Mouse (Mus musculus) lung, adult 2 months (tissue): Measurements from ENCODE around the gene Zzz3. TPM values are rescaled to one million over a fixed set of nuclear protein-coding genes. Genes with fewer than 3 reads are reported as not detected.

ENCODE experiments used
- DNase-seq: peaks from one replicate; pipeline ENCODE4 v3.0.0; 2022
- H3K4me1 ChIP-seq: fragments of 200-500 bp; 2 replicates; pipeline ENCODE4 v1.6.1; 2011; ENCODE audit warnings: low read length; ENCODE audit not compliant: control insufficient read depth, insufficient read depth
- H3K4me3 ChIP-seq: fragments of 200-500 bp; replicated peaks from 2 replicates; pipeline ENCODE3; 2011; ENCODE audit warnings: low read depth, mild to moderate bottlenecking, control low read depth, low read length; ENCODE audit errors: extremely low read depth
- CTCF ChIP-seq: fragments of 200-500 bp; IDR thresholded peaks from 2 replicates; pipeline ENCODE4 v1.5.1; 2011; ENCODE audit warnings: mild to moderate bottlenecking, low read length, control low read depth; ENCODE audit not compliant: insufficient read depth
- POLR2A ChIP-seq: fragments of 200-500 bp; IDR thresholded peaks from 2 replicates; pipeline ENCODE4 v1.6.1; 2011; ENCODE audit warnings: low read depth, mild to moderate bottlenecking, control low read depth, low read length, borderline replicate concordance; ENCODE audit errors: extremely low read depth
- WGBS: fragments of 180-500 bp; shearing (Covaris S2); methylation state at CpG from one replicate; pipeline ENCODE4 v1.1.7; 2018; 5-methylcytosine and 5-hydroxymethylcytosine counted together
- polyA plus RNA-seq: library from polyadenylated mRNA; depleted of rRNA; stranded (reverse); fragments of >200 nt; gene quantifications from 2 replicates; pipeline ENCODE4 v1.2.3, GENCODE M21; 2012

Zzz3 gene
- polyA plus RNA-seq, 1 experiment, result 19.7 TPM

DNA sequence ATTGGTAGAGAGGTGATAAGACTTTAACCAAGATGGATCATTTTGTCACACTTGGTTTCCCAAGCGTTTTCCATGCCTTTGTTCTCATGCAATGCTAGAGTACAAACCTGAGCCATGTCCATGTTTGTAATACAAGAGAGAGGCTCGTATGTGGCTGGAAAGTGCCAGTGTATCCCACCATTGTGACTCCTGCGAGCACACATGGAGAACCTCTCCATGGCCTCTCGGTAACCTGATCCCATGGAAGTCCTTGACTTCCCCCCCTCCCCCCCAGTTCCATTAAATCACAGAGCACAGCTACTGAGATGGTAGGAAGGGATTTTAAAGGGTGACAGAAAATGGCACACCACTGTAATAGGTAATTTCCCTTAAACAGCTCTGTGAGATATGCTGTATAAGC lies 65.5 kb downstream of the Zzz3 start:
- WGBS, result 55% methylated on average over 4 of the region's 4 CpGs
- Histone ChIP-seq H3K4me3 (no peak overlapping the region), H3K4me1 (peaks cover 2% of the 10 kb centered on the region; the same call in 1 of the 2 replicates)
- no peak for TF ChIP-seq CTCF
- TF ChIP-seq POLR2A, result no peak
- no peak for DNase-seq

DNA sequence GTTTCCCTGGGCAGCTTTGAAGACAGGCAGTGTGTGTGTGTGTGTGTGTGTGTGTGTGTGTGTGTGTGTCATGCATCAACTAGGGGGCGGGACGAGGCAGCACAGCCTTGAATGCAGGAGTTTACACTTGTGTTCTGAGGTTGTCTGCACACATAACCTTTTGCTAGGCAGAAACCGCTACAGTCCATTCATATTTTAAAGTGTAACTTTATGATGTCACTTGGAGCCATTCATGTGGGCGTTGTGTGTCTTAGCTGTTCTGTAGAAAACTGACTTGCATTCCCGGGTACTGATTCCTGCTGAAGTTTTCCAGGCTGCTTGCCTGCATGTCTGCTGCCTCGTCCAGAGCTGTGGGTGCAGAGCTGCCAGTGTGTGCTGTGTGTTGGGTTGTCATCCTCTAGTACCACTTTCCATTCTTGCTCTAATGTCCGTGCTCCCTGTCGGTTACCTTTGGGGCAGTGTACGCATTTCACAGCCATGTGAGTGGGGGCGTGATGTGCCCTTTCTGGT lies 66.8 kb downstream of the Zzz3 start:
- TF ChIP-seq POLR2A (no peak), CTCF (no peak)
- H3K4me3 ChIP-seq, result no peak overlapping the region
- no peak for DNase-seq
- 80% methylated on average over 10 of the region's 10 CpGs for WGBS
- H3K4me1 ChIP-seq, result peaks cover 2% of the 10 kb centered on the region; the same call in 1 of the 2 replicates

DNA sequence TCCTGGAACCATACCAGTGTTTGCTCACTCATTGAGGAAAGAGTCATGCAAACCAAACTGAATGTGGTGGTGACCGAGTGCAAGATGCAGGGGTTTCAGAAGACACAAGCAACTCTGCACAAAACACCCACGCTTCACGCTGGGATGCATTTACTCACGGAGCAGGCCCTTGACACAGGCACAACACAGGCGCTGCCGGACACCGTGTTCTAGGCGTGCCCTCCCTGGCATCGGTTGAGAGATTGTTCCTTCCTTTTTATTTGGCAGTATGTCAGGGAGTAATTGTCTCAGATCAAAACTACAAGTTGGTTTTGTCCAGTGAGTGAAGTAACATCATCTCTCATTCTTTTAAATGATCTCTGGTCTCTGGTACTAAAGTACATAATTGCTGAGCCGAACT lies 67.6 kb downstream of the Zzz3 start:
- H3K4me3 ChIP-seq, result no peak overlapping the region
- no peak for TF ChIP-seq CTCF
- peaks cover 2% of the 10 kb centered on the region; the same call in 1 of the 2 replicates for H3K4me1 ChIP-seq
- 62% methylated on average over 10 of the region's 10 CpGs for WGBS
- no peak for DNase-seq

DNA sequence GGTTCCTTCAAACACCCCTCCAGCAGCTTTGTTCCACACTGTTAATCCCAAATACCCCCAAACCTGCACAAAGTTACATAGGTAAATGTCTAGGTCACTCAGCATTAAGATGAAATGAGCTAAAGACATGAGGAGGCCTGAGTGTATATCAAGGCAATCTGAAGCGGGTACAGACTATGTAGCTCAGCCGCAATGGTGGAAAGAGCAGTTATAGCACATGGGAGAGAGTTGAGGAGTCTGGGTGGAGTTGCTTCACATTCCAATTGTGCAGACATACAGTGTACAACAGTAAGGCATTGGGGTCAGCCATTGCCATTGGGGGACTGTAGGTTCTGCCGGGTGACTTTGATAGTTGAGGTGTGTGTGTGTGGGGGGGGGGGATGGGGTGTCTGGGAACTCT lies 69.2 kb downstream of the Zzz3 start:
- no peak overlapping the region for H3K4me3 ChIP-seq
- DNase-seq, result no peak
- WGBS, result 96% methylated on average over 3 of the region's 3 CpGs
- TF ChIP-seq POLR2A, result no peak
- TF ChIP-seq CTCF, result no peak
- H3K4me1 ChIP-seq, result peaks cover 2% of the 10 kb centered on the region; the same call in 1 of the 2 replicates

DNA sequence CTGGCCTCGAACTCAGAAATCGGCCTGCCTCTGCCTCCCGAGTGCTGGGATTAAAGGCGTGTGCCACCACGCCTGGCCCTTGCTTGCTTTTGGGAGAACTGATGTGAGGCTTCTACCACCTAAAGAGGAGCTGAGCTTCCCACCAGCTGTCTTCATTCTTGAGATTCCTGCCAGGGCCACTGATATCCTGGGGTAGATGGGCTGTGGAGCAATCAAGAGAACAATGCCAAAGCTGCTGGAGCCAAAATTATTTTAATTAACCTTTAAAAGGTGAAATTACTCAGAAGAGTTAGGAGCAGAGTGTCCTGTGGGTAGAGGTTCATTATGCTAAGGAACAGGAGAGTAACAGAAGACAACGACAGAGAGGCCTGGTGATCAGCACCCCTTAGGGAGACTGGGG lies 70.1 kb downstream of the Zzz3 start:
- 87% methylated on average over 6 of the region's 6 CpGs for WGBS
- no peak for TF ChIP-seq CTCF
- TF ChIP-seq POLR2A, result no peak
- no peak overlapping the region for H3K4me3 ChIP-seq

DNA sequence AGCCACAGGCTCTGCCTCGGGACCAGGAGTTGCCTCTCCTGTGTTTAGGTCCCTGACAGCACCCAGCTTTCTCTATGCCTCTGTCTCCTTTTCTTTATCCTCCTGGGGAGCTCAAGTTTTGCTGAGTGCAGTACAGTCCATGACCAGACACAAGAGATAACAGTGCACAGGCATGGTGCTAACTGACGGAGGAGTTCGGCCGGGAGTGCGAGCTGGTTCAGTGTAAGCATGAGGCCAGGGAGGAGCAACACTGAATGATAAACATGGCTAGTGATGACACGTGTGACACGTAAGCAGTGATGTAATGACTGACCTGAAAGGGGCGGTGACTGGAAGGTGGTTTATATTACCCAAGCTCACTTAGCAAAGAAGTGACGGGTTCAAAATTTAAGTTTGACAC lies 71.6 kb downstream of the Zzz3 start:
- no peak overlapping the region for H3K4me3 ChIP-seq
- DNase-seq, result no peak
- peaks cover 2% of the 10 kb centered on the region; the same call in 1 of the 2 replicates for H3K4me1 ChIP-seq
- no peak for TF ChIP-seq CTCF
- no peak for TF ChIP-seq POLR2A
- 76% methylated on average over 9 of the region's 9 CpGs for WGBS

More for the DNA sequence above, 70.1 kb downstream of the Zzz3 start:
- DNase-seq, result no peak
- H3K4me1 ChIP-seq, result peaks cover 2% of the 10 kb centered on the region; the same call in 1 of the 2 replicates

DNA sequence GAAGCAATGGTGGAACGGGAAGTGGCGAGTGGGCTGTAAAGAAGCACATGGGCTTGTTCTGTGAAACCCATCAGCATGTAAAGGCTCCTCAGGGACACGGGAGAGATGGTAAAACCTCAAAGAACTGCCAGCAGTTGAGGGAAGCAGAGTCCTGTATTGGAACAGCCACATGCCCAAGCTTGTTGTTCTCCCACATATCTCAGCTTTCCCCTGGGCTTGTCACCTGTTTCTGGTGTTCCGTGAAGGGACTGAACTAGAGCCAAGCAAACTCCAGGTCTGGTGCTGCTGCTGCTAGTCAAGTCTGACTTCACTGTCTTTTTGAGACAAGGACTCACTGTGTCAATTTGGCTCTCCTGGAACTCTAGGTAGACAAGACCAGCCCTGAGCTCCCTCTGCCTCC lies 72.0 kb downstream of the Zzz3 start:
- H3K4me3 ChIP-seq, result no peak overlapping the region
- no peak for DNase-seq
- TF ChIP-seq CTCF, result no peak
- TF ChIP-seq POLR2A, result no peak
- H3K4me1 ChIP-seq, result peaks cover 2% of the 10 kb centered on the region; the same call in 1 of the 2 replicates
- 75% methylated on average over 4 of the region's 4 CpGs for WGBS

DNA sequence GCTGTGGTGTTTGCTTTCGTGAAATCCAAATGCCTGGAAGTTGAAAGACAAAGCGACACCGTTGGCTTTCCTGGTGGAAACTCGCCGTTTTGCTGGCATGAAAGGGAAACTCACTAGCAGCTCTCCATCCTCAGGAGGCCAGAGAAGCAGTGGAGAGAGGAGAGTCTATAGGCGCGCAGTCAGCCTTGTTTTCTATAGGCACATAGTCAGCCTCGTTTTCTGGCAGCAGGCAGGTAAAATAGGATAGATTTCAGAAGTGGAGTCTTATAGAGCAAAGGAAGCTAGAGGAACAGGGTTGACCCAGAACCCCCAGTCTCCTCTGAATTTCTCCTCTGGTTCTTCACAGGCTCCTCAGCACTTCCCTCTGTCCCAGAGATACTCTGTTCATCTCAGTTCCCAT lies 72.8 kb downstream of the Zzz3 start:
- no peak overlapping the region for H3K4me3 ChIP-seq
- 82% methylated on average over 8 of the region's 8 CpGs for WGBS

DNA sequence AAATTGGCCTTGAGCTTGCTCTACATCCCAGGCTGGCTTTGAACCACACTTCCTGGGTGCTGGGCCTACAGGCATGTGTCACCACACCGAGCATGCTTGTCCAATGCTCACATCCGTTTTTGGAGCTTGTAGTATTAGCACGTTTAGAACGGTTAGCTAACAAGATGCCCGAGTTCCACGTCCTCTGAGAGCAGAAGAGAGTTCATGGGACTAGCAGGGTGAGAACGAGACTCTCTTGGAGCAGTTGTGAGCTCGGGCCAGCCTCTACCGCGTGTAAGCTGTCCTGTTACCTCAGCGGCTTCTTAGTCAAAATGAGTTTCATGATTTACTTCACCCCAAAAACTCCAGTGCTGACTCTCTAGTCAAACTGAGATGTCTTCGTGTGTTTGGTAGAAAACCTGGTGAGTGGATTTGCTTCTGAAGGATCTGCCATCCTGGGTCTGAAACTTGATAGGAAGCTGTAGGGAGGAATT lies 73.3 kb downstream of the Zzz3 start:
- Histone ChIP-seq H3K4me3 (no peak overlapping the region), H3K4me1 (no peaks in the 10 kb centered on the region)
- DNase-seq, result no peak
- TF ChIP-seq POLR2A (no peak), CTCF (no peak)
- 77% methylated on average over 12 of the region's 12 CpGs for WGBS

More for the DNA sequence above, 72.8 kb downstream of the Zzz3 start:
- no peak for DNase-seq
- H3K4me1 ChIP-seq, result no peaks in the 10 kb centered on the region
- TF ChIP-seq POLR2A (no peak), CTCF (no peak)

DNA sequence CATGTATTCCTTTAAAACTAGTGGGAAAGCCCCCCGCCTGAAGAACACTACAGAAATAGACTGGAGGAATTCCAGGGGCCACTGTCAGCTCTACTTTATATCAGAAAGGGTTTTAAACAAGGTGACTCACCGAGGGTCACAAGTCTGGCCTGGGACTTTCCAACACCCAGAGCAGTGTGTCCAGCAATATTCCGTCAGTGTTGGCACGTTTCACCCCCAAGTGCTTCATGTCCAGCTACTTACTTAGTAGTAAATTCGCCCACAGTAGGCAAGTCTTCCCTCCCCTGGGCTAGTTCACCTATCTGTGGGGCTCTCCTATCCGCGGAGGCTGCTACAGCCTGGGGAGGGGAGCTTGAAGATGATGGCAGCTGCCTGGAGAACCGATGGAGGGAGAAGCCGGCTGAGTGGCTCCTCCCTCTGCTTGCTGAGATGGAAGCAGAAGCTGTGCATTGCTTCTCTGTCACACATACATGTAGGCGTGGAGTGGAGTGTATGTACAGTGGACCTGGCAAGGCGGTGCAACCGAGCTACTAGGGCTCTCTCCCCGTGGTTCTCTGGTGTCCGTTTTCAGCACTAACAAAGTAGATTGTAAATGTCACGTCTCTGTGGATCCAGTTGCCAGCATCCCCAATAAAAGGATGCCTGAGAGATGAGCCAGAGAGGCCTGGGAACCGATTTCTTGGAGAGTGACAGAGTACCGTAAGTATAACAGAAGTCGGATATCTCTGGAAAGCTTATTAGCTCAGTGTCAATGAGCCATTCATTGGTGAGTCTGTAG lies 74.3 kb downstream of the Zzz3 start:
- no peaks in the 10 kb centered on the region for H3K4me1 ChIP-seq
- WGBS, result 63% methylated on average over 18 of the region's 18 CpGs
- TF ChIP-seq POLR2A (no peak), CTCF (no peak)
- DNase-seq, result no peak
- H3K4me3 ChIP-seq, result no peak overlapping the region
